Mouse (Mus musculus) forebrain, embryonic 10.5 days (tissue): ENCODE measurements around the gene Pla2g2e. TPM values are rescaled to one million over a fixed set of nuclear protein-coding genes. Genes with fewer than 3 reads are reported as not detected.
"Not testable (repeated sequence)": the region's sequence is repeated elsewhere in the genome, so short reads cannot be mapped to it uniquely, and the experiment has no call there.

Experiments used
- DNase-seq: peaks from one replicate; pipeline ENCODE4 v3.0.0-alpha.2; 2017; ENCODE audit warnings: low spot score; ENCODE audit errors: extremely low spot score
- H3K27ac ChIP-seq: fragments of 300-500 bp; sonication (generic); 2 replicates; pipeline ENCODE4 v1.5.1; 2016; ENCODE audit warnings: mild to moderate bottlenecking
- H3K27me3 ChIP-seq: fragments of 300-500 bp; sonication (generic); 2 replicates; pipeline ENCODE4 v1.6.1; 2016; ENCODE audit warnings: mild to moderate bottlenecking; ENCODE audit not compliant: poor library complexity, severe bottlenecking
- H3K36me3 ChIP-seq: fragments of 300-500 bp; sonication (generic); replicated peaks from 2 replicates; pipeline ENCODE4 v1.6.1; 2016; ENCODE audit warnings: mild to moderate bottlenecking, moderate library complexity
- H3K4me1 ChIP-seq: fragments of 300-500 bp; sonication (generic); 2 replicates; pipeline ENCODE4 v1.6.1; 2016
- H3K4me3 ChIP-seq: fragments of 300-500 bp; sonication (generic); 2 replicates; pipeline ENCODE4 v1.5.1; 2016; ENCODE audit warnings: mild to moderate bottlenecking, moderate library complexity
- H3K9me3 ChIP-seq: fragments of 300-500 bp; sonication (generic); 2 replicates; pipeline ENCODE4 v1.6.1; 2016; ENCODE audit warnings: mild to moderate bottlenecking, moderate library complexity
- WGBS: fragments of 180-500 bp; shearing (Covaris S2); methylation state at CpG from one replicate; pipeline ENCODE4 v1.1.7; 2016; 5-methylcytosine and 5-hydroxymethylcytosine counted together
- polyA plus RNA-seq: library from polyadenylated mRNA; unstranded; fragments of >200 nt; fragmentation: Nextera tagmentation; extraction: Ambion mirVana; gene quantifications from 2 replicates; pipeline ENCODE4 v1.2.1, GENCODE M21; 2016

The Pla2g2e gene
- polyA plus RNA-seq, 1 experiment from 2014 or later = not detected

DNA sequence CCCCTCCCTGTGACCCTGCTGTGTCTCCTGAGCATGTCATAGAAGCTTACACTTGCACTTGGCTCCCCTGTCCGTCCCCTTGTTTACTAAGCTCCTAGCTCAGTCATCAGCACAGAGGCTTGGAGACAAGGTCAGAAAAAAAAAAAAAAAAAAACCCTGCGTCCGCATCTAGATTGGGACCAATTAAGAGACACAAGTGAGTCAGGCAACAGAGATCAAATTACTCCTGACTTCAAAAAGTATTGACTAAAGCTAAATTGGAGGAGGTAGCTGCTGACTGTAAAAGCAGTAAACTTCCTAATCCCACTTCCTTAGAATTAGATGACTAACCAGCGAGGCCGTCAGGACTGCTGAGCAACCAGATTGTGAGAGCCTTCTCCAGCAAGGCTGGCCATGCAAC is 12.7 kb upstream of the Pla2g2e start:
- Histone ChIP-seq H3K27me3 (peaks cover 4% of the 10 kb centered on the region; the same call in 1 of the 2 replicates), H3K36me3 (no peaks in the 10 kb centered on the region), H3K27ac (no peak overlapping the region), H3K4me1 (peaks cover 3% of the 10 kb centered on the region), H3K4me3 (no peak overlapping the region), H3K9me3 (no peaks in the 10 kb centered on the region)
- DNase-seq = no peak
- 58% methylated on average over 5 of the region's 5 CpGs for WGBS

DNA sequence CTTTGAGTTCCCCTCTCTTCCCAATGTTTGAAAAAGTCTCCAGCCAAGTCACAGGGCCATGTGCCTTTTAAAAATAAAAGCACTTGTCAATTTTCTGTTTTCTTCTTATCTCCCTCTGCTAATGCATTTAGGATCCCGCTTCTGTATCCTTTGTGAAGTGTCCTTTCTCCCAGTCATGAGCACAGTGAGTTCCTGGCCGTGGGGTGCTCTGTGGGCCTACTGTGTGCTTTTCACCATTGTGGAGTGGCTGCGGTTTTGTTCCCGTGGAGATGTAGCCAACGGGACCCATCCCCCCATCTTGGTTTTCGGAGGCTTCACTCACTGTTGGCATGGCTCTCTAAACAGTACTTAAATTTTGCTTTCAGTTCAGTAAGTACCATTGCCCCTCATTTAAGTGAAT is 11.8 kb upstream of the Pla2g2e start:
- Histone ChIP-seq H3K4me1 (no peaks in the 10 kb centered on the region), H3K27ac (no peak overlapping the region), H3K9me3 (no peaks in the 10 kb centered on the region), H3K27me3 (no peaks in the 10 kb centered on the region; the same call in 1 of the 2 replicates), H3K4me3 (no peak overlapping the region), H3K36me3 (no peaks in the 10 kb centered on the region)
- 72% methylated on average over 6 of the region's 6 CpGs for WGBS
- DNase-seq = no peak

DNA sequence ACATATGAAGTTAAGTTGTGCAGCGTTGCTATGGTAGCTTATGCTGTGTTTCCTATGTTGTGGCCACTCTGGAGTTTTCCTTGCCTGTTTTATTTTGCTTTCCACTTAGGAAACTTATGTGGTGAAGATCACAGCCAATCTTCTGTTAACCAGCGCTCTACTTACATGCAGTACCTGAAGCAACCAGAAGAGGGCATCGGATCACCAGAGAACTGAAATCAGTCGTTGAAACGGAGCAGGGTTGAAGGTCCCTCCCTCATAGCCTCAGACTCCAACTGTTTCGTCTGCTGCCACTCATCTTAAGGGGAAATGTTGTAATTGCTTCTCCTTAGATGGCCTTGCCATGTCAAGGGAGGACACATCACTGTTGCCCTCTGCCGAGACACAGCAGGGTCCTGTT is 11.3 kb upstream of the Pla2g2e start:
- no peaks in the 10 kb centered on the region for H3K9me3 ChIP-seq
- H3K4me1 ChIP-seq = no peaks in the 10 kb centered on the region
- no peaks in the 10 kb centered on the region for H3K36me3 ChIP-seq
- DNase-seq = peak; percentile 71
- 16% methylated on average over 7 of the region's 7 CpGs for WGBS
- no peaks in the 10 kb centered on the region; the same call in 1 of the 2 replicates for H3K27me3 ChIP-seq
- H3K27ac ChIP-seq = no peak overlapping the region
- no peak overlapping the region for H3K4me3 ChIP-seq

DNA sequence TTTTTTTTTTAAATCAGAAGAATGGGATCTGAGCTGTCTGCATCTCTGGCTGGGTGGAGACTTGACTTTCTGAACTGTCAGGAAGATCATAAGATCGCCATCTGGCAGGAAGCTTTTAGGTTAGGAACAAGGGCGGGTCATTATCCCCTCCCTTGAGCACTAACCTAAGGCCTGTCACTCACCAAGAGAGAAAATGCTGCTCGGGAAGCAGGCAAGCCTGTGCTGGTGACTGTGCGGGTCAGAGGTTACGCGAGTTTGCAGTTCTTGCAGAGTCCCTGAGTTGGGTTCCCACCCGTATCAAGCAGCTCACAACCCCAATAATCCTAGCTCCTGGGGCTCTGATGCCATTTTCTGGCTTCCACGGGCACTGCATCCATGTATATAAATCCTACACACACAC is 9.1 kb upstream of the Pla2g2e start:
- Histone ChIP-seq H3K27ac (no peak overlapping the region), H3K4me1 (no peaks in the 10 kb centered on the region), H3K27me3 (no peaks in the 10 kb centered on the region), H3K9me3 (no peaks in the 10 kb centered on the region), H3K36me3 (no peaks in the 10 kb centered on the region), H3K4me3 (no peak overlapping the region)
- no peak for DNase-seq
- WGBS = 63% methylated on average over 8 of the region's 8 CpGs

DNA sequence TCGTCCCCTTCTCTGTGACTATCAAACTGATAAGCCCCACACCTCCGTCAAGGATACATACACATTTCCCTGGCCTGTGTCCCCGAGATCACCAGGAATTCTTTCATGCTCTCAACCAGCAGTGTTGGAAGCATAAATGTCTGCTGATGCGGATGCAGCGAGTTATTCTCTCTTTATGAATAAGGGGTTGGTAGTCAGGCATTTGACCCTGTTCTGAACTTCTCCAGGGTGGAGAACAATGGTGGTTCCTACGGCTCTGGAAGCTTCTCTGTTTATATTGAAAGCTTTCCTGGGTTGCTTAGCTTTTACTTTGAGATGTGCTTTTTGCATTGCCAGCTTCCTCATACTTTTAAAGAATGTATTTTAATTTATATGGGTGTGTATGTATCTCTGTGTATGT is 3.9 kb upstream of the Pla2g2e start, which contains the start of gene Gm13030:
Gene Gm13030 (minus strand): TSS at position 101 of the 400 bp plus-strand sequence.
- no peaks in the 10 kb centered on the region for H3K27me3 ChIP-seq
- H3K4me1 ChIP-seq = peaks cover 4% of the 10 kb centered on the region; the same call in 1 of the 2 replicates
- WGBS = 88% methylated on average over 6 of the region's 6 CpGs
- no peak for DNase-seq
- H3K9me3 ChIP-seq = no peaks in the 10 kb centered on the region
- H3K4me3 ChIP-seq = no peak within 1 kb of the TSS
- no peaks in the 10 kb centered on the region for H3K36me3 ChIP-seq
- H3K27ac ChIP-seq = no peak within 1 kb of the TSS

DNA sequence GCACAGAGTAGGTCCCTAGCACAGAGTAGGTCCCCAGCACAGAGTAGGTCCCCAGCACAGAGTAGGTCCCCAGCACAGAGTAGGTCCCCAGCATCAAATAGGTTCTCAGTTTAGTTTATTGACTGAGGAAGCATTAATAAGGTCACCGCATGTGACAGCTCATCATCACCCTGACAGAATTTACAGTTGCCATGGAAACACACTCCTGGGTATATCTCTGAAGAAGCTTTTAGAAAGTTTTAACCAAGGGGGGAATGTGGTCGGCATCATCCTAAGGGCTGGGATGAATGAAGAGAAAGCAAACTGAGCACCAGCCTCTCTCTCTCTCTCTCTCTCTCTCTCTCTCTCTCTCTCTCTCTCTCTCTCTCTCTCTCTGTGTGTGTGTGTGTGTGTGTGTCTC is 2.5 kb upstream of the Pla2g2e start:
- not testable (repeated sequence) for H3K9me3 ChIP-seq, H3K27ac ChIP-seq, DNase-seq, H3K36me3 ChIP-seq, H3K4me3 ChIP-seq, H3K27me3 ChIP-seq
- WGBS = 92% methylated on average over 2 of the region's 2 CpGs
- peaks cover 11% of the 10 kb centered on the region for H3K4me1 ChIP-seq

DNA sequence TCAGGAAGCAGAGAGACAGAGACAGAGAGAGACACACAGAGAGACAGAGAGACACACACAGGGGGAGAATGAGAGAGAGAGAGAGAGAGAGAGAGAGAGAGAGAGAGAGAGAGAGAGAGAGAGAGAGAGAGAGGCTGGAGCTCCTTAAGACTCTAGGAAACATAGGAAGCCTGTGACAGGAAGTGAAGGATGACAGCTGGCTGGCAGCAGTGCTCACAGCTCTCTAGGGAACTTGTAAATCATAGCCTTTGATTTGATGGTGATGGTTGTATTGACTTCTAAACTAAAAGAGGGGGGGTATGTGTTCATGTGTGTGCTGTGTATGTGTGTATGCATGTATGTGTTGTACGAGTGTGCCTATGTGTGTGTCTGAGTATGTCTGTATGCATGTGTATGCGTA is 1.8 kb upstream of the Pla2g2e start:
- Histone ChIP-seq H3K4me3 (no peak overlapping the region), H3K9me3 (no peaks in the 10 kb centered on the region), H3K4me1 (peaks cover 11% of the 10 kb centered on the region), H3K27ac (no peak overlapping the region), H3K36me3 (no peaks in the 10 kb centered on the region), H3K27me3 (peaks cover 10% of the 10 kb centered on the region)
- no peak for DNase-seq
- WGBS = 95% methylated on average over 2 of the region's 2 CpGs

DNA sequence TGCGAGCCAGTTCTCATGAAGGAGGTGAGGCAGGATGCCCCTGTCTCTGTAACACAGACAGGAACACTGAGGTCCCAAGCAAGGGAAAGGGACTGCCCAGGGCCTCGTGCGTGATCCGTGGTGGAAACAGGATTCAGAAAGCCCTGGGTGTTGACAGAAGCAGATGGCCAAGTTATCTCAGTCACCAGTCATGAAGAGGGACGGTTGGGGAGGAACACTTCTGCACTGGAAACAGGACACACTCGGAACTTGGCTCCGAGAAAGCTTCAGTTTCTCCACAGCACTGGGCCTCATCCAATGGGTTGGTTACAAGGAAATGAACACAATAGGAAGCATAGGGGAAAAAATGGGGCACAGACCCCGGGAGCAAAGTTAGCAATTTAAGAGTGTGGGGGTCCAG is 1.0 kb downstream of the Pla2g2e start:
- H3K9me3 ChIP-seq = no peaks in the 10 kb centered on the region
- 82% methylated on average over 8 of the region's 8 CpGs for WGBS
- no peak for DNase-seq
- peaks cover 32% of the 10 kb centered on the region for H3K27me3 ChIP-seq
- H3K36me3 ChIP-seq = no peaks in the 10 kb centered on the region
- peaks cover 21% of the 10 kb centered on the region for H3K4me1 ChIP-seq
- H3K4me3 ChIP-seq = no peak overlapping the region
- no peak overlapping the region for H3K27ac ChIP-seq

DNA sequence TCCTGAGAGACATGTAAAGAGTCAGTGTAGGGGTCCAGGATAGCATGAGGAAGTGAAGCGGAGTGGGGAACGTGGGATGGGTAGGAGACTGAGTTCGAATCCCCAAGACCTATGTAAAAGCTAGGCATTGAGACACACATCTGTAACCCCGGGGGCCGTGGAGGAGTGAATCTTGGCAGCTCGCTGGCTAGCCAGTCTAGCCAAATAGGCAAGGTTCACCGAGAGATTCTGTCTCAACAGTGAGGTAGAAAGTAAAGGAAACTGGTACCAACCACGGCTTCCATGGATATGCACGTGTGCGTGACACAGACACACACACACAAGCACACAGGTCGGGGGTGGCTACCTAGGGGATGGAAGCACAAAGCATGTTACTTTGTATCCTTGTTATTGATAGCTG is 2.1 kb downstream of the Pla2g2e start:
- Histone ChIP-seq H3K4me1 (peaks cover 21% of the 10 kb centered on the region), H3K27ac (no peak overlapping the region), H3K9me3 (no peaks in the 10 kb centered on the region), H3K4me3 (no peak overlapping the region), H3K27me3 (peaks cover 32% of the 10 kb centered on the region), H3K36me3 (no peaks in the 10 kb centered on the region)
- WGBS = 90% methylated on average over 11 of the region's 11 CpGs
- no peak for DNase-seq

DNA sequence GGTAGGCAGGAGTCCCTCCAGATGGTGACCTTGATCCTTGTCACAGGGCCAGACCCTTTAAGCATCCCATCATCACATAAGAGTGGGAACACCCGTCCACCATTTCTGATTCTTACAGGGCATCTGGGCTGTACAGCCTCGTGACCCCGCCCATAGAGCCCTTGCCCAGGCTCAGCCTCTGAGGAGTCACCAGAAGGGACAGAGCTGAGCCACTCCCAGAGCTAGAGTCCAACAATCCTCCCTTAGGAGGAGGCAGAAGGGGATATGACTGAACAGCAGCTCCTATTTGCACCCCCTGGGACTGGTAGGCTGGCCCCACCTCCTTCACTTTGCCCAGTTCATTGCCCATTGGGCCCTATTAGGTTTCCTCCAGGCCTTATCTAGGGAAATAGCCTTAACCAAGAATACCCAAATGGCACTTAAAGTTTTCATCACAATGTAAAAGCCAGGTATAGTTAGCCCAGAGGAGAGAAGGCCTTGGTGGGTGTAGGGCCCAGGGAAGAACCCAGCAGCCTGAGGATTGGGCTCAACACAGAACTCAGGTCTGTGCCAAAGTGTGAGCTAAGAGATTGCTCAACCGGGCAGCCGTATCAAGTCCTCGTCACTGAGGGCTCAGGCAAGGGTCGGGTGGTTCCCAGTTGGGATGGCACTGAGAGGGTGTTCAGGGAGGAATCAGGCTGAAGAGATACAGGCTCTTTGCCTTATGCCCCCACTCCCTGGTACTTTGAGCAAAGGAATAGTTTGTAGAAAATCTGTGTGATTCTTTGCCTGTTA is 3.3 kb downstream of the Pla2g2e start:
- 87% methylated on average over 7 of the region's 7 CpGs for WGBS
- Histone ChIP-seq H3K9me3 (no peaks in the 10 kb centered on the region), H3K27ac (no peak overlapping the region), H3K4me1 (peaks cover 21% of the 10 kb centered on the region), H3K36me3 (no peaks in the 10 kb centered on the region), H3K27me3 (peaks cover 32% of the 10 kb centered on the region), H3K4me3 (no peak overlapping the region)
- DNase-seq = no peak

DNA sequence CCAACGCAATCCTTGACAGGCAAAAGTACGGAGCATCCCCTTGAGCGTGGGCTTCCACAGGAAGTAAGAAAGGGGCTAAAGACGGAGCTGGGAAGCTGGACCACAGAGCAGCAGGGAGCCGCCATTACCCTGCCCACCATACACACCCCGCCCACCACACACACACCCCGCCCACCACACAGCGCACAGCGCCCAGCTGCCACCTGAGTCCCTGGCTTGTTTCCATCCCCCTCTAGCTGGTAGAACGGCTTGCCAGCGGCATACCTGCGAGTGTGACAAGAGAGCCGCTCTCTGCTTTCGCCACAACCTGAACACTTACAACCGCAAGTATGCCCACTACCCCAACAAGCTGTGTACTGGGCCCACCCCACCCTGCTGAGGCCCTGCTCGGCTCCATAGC is 4.4 kb downstream of the Pla2g2e start:
- Histone ChIP-seq H3K36me3 (no peaks in the 10 kb centered on the region), H3K4me3 (peak overlapping the region; percentile 33), H3K27ac (peak overlapping the region; percentile 58; the same call in 1 of the 2 replicates), H3K27me3 (peaks cover 32% of the 10 kb centered on the region), H3K4me1 (peaks cover 21% of the 10 kb centered on the region), H3K9me3 (no peaks in the 10 kb centered on the region)
- peak; percentile 26 for DNase-seq
- WGBS = 8% methylated on average over 16 of the region's 16 CpGs

DNA sequence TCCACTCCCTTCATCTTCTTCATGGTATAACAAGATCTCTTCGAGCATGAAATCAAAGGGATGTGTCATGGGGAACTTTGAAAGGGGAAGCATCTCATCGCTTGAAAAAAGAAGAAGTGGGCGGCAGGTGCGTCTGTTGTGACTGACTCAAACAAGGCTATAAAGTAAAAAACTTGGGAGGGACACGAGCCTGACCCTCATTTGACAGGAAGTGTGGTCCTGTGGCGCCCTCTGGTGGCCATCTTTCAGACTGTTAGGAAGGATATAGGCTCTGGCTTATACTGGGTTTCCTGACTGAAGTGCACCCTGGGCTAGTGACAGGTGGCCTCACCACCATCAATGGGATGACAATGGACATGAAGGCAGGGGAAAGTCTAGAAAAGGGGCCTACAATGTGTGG is 6.5 kb downstream of the Pla2g2e start:
- Histone ChIP-seq H3K9me3 (no peaks in the 10 kb centered on the region), H3K4me3 (no peak overlapping the region), H3K36me3 (no peaks in the 10 kb centered on the region), H3K27me3 (peaks cover 32% of the 10 kb centered on the region), H3K27ac (no peak overlapping the region), H3K4me1 (peaks cover 24% of the 10 kb centered on the region)
- peak; percentile 84 for DNase-seq
- 13% methylated on average over 6 of the region's 6 CpGs for WGBS

DNA sequence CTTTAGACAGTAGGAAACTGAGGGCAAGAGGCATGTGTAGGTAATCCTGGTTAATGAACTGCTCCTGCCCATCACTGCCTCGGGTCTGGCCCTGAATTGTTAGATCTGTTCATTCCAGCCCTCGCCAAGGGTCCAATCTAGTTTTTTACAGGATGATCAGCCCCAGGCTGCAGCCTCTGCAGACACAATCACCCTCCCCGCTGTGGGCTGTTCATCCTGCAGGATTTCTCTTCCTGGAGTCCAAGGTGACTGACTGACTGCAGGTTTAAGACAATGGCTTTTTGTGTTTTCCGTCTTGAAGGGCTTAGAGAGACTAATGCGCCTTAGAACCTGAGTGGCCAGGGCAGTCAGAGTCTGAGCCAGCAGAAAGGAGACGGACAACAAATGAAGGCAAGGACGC is 11.4 kb downstream of the Pla2g2e start:
- Histone ChIP-seq H3K27ac (peak overlapping the region; percentile 20; the same call in 1 of the 2 replicates), H3K4me3 (no peak overlapping the region), H3K27me3 (no peaks in the 10 kb centered on the region), H3K9me3 (no peaks in the 10 kb centered on the region), H3K36me3 (peaks cover 35% of the 10 kb centered on the region), H3K4me1 (peaks cover 17% of the 10 kb centered on the region)
- WGBS = 43% methylated on average over 7 of the region's 7 CpGs
- no peak for DNase-seq
